Mouse (Mus musculus): Measurements from ENCODE around the gene Nrxn3.

Nrxn3 gene

GRCm38 (mm10) chr12:88916752-88917151, 194.1 kb downstream of the Nrxn3 start:
- DNase-seq (ENCODE audit: extremely low spot score, low read depth, low spot score) = no peak

- DNase-seq (ENCODE audit: extremely low spot score, low read depth, low spot score) = no peak
These were observed 202.2 kb downstream of the Nrxn3 start for GRCm38 (mm10) chr12:88924896-88925295.

GRCm38 (mm10) chr12:88926306-88926705, 203.6 kb downstream of the Nrxn3 start:
- no peak for DNase-seq (ENCODE audit: extremely low spot score, low read depth, low spot score)

GRCm38 (mm10) chr12:88931713-88932112, 209.0 kb downstream of the Nrxn3 start:
- no peak for DNase-seq (ENCODE audit: extremely low spot score, low read depth, low spot score)

GRCm38 (mm10) chr12:88939679-88940078, 217.0 kb downstream of the Nrxn3 start:
- no peak for DNase-seq (ENCODE audit: extremely low spot score, low read depth, low spot score)

GRCm38 (mm10) chr12:88944967-88945366, 222.3 kb downstream of the Nrxn3 start:
- DNase-seq (ENCODE audit: extremely low spot score, low read depth, low spot score) = no peak

GRCm38 (mm10) chr12:88949870-88950269, 227.2 kb downstream of the Nrxn3 start:
- no peak for DNase-seq (ENCODE audit: extremely low spot score, low read depth, low spot score)

- no peak for DNase-seq (ENCODE audit: extremely low spot score, low read depth, low spot score)
These were observed 230.4 kb downstream of the Nrxn3 start for GRCm38 (mm10) chr12:88952937-88953600.

GRCm38 (mm10) chr12:88953801-88954200, 231.1 kb downstream of the Nrxn3 start:
- DNase-seq (ENCODE audit: extremely low spot score, low read depth, low spot score) = no peak

GRCm38 (mm10) chr12:88957431-88957830, 234.8 kb downstream of the Nrxn3 start:
- DNase-seq (ENCODE audit: extremely low spot score, low read depth, low spot score) = no peak

- no peak for DNase-seq (ENCODE audit: extremely low spot score, low read depth, low spot score)
These were observed 238.1 kb downstream of the Nrxn3 start for GRCm38 (mm10) chr12:88960817-88961216.

GRCm38 (mm10) chr12:88966329-88966728, 243.7 kb downstream of the Nrxn3 start:
- no peak for DNase-seq (ENCODE audit: extremely low spot score, low read depth, low spot score)

- DNase-seq (ENCODE audit: extremely low spot score, low read depth, low spot score) = no peak
These were observed 253.9 kb downstream of the Nrxn3 start for GRCm38 (mm10) chr12:88976621-88977020.

- DNase-seq (ENCODE audit: extremely low spot score, low read depth, low spot score) = no peak
These were observed 261.1 kb downstream of the Nrxn3 start for GRCm38 (mm10) chr12:88983688-88984330.

GRCm38 (mm10) chr12:88984375-88984774, 261.7 kb downstream of the Nrxn3 start:
- no peak for DNase-seq (ENCODE audit: extremely low spot score, low read depth, low spot score)

- no peak for DNase-seq (ENCODE audit: extremely low spot score, low read depth, low spot score)
These were observed 262.1 kb downstream of the Nrxn3 start for GRCm38 (mm10) chr12:88984804-88985203.

GRCm38 (mm10) chr12:88987046-88987445, 264.4 kb downstream of the Nrxn3 start:
- no peak for DNase-seq (ENCODE audit: extremely low spot score, low read depth, low spot score)

- no peak for DNase-seq (ENCODE audit: extremely low spot score, low read depth, low spot score)
These were observed 268.1 kb downstream of the Nrxn3 start for GRCm38 (mm10) chr12:88990753-88991152.

GRCm38 (mm10) chr12:88992141-88992540, 269.5 kb downstream of the Nrxn3 start:
- peak; percentile 53 for DNase-seq (ENCODE audit: extremely low spot score, low read depth, low spot score)

GRCm38 (mm10) chr12:88993788-88994187, 271.1 kb downstream of the Nrxn3 start:
- DNase-seq (ENCODE audit: extremely low spot score, low read depth, low spot score) = no peak

GRCm38 (mm10) chr12:89016436-89016835, 293.8 kb downstream of the Nrxn3 start:
- no peak for DNase-seq (ENCODE audit: extremely low spot score, low read depth, low spot score)

- DNase-seq (ENCODE audit: extremely low spot score, low read depth, low spot score) = no peak
These were observed 302.5 kb downstream of the Nrxn3 start for GRCm38 (mm10) chr12:89025180-89025579.

Data from hindlimb bud, embryonic 11.5 days (tissue).